Mouse (Mus musculus): ENCODE results near the gene Lsamp.

DNA sequence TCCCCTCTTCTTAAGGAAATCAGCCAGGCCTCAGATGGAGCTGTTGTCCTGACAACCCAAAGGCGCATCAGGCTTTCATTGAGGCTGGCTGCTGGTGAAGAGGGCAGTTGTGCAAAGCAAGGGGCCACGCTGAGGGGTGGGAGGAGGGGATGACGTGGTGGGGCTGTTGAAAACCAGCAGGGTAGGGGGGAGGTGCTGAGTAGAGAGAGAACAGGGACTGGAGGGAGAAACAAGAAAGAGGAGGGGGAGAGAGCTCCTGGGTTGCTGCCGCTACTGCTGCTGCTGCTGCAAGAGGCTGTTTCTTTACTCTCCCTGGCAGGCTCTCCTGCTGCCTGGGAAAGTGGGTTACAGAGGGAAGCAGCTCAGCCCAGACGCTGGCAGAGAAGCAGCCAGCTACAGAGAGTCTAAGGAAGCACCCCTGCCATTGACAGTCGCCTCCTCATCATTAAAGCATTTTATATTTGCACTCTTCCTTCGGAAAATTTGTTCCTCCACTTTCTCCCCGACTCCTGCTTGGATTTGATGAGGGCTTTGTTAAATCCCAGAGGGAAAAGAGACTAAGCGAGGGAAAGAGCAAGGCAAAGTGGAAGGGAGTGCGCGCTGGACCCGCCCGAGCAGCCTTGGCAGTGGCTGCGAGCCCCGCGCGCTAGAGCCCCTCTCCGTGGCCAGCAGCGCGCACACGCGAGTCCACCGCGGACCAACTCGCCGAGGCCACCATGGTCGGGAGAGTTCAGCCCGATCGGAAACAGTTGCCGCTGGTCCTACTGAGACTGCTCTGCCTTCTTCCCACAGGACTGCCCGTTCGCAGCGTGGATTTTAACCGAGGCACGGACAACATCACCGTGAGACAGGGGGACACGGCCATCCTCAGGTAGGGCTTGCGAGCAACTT is 1548.7 kb downstream of the Lsamp start:
- TF ChIP-seq CHD2 (IDR thresholded peaks at IDR 0.05; ENCODE audit: low read length): no peak
- no peak for TF ChIP-seq CTCF (conservative IDR thresholded peaks at IDR 0.05 in 1 of 2, IDR thresholded peaks at IDR 0.05 in 1 of 2; ENCODE audit: low read depth in 2 of 2, low read length in 2 of 2)
- TF ChIP-seq JUND (conservative IDR thresholded peaks at IDR 0.05; ENCODE audit: low read depth, low read length): no peak
- no peak for TF ChIP-seq NELFE (IDR thresholded peaks at IDR 0.05; ENCODE audit: low read depth, low read length)
- TF ChIP-seq MAX (IDR thresholded peaks at IDR 0.05; ENCODE audit: low read length): no peak
- no peak for TF ChIP-seq NRF1 (IDR thresholded peaks at IDR 0.05; ENCODE audit: low read depth, low read length)
- no peak for TF ChIP-seq MEF2A (IDR thresholded peaks at IDR 0.05; ENCODE audit: borderline replicate concordance, low read depth, low read length)
- no peak for TF ChIP-seq USF1 (IDR thresholded peaks at IDR 0.05; ENCODE audit: low read depth, low read length)
- no peak for TF ChIP-seq ELF1 (IDR thresholded peaks at IDR 0.05; ENCODE audit: low read depth, low read length)
- TF ChIP-seq POLR2A (IDR thresholded peaks at IDR 0.05; ENCODE audit: low read depth, low read length): no peak
- no peak for TF ChIP-seq ETS1 (conservative IDR thresholded peaks at IDR 0.05; ENCODE audit: low read depth, low read length)
- TF ChIP-seq CHD1 (IDR thresholded peaks at IDR 0.05; ENCODE audit: low read depth, low read length): no peak
